Mouse (Mus musculus) thymus, adult 2 months (tissue): Measurements from ENCODE around the gene Nucks1. TPM values are rescaled to one million over a fixed set of nuclear protein-coding genes. Genes with fewer than 3 reads are reported as not detected.
"Not testable (repeated sequence)": the region's sequence is repeated elsewhere in the genome, so short reads cannot be mapped to it uniquely, and the experiment has no call there.

Experiments
- DNase-seq: peaks from one replicate; pipeline ENCODE4 v3.0.0; 2021
- H3K27ac ChIP-seq: fragments of 200-500 bp; 2 replicates; pipeline ENCODE4 v1.5.1; 2012; ENCODE audit warnings: low read length, control low read depth; ENCODE audit not compliant: control insufficient read depth, insufficient read depth
- H3K27me3 ChIP-seq: fragments of 200-500 bp; 2 replicates; pipeline ENCODE4 v1.6.1; 2012; ENCODE audit warnings: mild to moderate bottlenecking, low read length, moderate library complexity, mixed read lengths; ENCODE audit not compliant: control insufficient read depth, insufficient read depth
- H3K36me3 ChIP-seq: fragments of 200-500 bp; 2 replicates; pipeline ENCODE4 v1.6.1; 2012; ENCODE audit warnings: mild to moderate bottlenecking, low read length, moderate library complexity; ENCODE audit not compliant: control insufficient read depth, insufficient read depth
- H3K4me1 ChIP-seq: fragments of 200-500 bp; replicated peaks from 2 replicates; pipeline ENCODE4 v1.6.1; 2012; ENCODE audit warnings: low read length; ENCODE audit not compliant: control insufficient read depth, insufficient read depth
- H3K4me3 ChIP-seq: fragments of 200-500 bp; 2 replicates; pipeline ENCODE4 v1.5.1; 2012; ENCODE audit warnings: mild to moderate bottlenecking, low read length, control low read depth, moderate library complexity; ENCODE audit not compliant: control insufficient read depth, insufficient read depth
- CTCF ChIP-seq: fragments of 200-500 bp; IDR thresholded peaks from 2 replicates; pipeline ENCODE4 v1.5.1; 2012; ENCODE audit warnings: mild to moderate bottlenecking, control low read depth, low read length, moderate library complexity, borderline replicate concordance; ENCODE audit not compliant: control insufficient read depth, poor library complexity, insufficient read depth; ENCODE audit errors: extremely low read depth
- POLR2A ChIP-seq: fragments of 200-500 bp; IDR thresholded peaks from 2 replicates; pipeline ENCODE4 v1.6.1; 2012; ENCODE audit warnings: mild to moderate bottlenecking, low read length, control low read depth, moderate library complexity; ENCODE audit not compliant: control insufficient read depth, poor library complexity, insufficient read depth; ENCODE audit errors: extremely low read depth
- WGBS: fragments of 180-500 bp; shearing (Covaris S2); methylation state at CpG from one replicate; pipeline ENCODE4 v1.1.7; 2018; 5-methylcytosine and 5-hydroxymethylcytosine counted together
- polyA plus RNA-seq: library from polyadenylated mRNA; depleted of rRNA; stranded (reverse); fragments of >200 nt; gene quantifications from 2 replicates; pipeline ENCODE4 v1.2.3, GENCODE M21; 2012

Gene Nucks1
- polyA plus RNA-seq, 1 experiment: 16.6 TPM

GRCm38 (mm10) chr1:131891436-131891835, 18.9 kb upstream of the Nucks1 start:
- 91% methylated on average over 4 of the region's 4 CpGs for WGBS
- no peak for DNase-seq
- no peaks in the 10 kb centered on the region for H3K27me3 ChIP-seq
- H3K4me1 ChIP-seq: no peaks in the 10 kb centered on the region
- TF ChIP-seq CTCF (no peak), POLR2A (no peak)
- no peak overlapping the region for H3K27ac ChIP-seq
- H3K4me3 ChIP-seq: no peak overlapping the region
- no peaks in the 10 kb centered on the region for H3K36me3 ChIP-seq

GRCm38 (mm10) chr1:131902679-131903078, 7.7 kb upstream of the Nucks1 start:
- WGBS: 88% methylated on average over 4 of the region's 4 CpGs
- H3K27ac ChIP-seq: no peak overlapping the region
- no peaks in the 10 kb centered on the region for H3K36me3 ChIP-seq

GRCm38 (mm10) chr1:131903251-131903650, 7.1 kb upstream of the Nucks1 start:
- TF ChIP-seq POLR2A (no peak), CTCF (no peak)
- H3K4me3 ChIP-seq: no peak overlapping the region
- no peak overlapping the region for H3K27ac ChIP-seq
- 87% methylated on average over 7 of the region's 7 CpGs for WGBS
- H3K27me3 ChIP-seq: no peaks in the 10 kb centered on the region
- no peaks in the 10 kb centered on the region for H3K4me1 ChIP-seq
- no peaks in the 10 kb centered on the region for H3K36me3 ChIP-seq
- DNase-seq: no peak

More at GRCm38 (mm10) chr1:131902679-131903078, 7.7 kb upstream of the Nucks1 start:
- Histone ChIP-seq H3K27me3 (no peaks in the 10 kb centered on the region), H3K4me1 (no peaks in the 10 kb centered on the region), H3K4me3 (no peak overlapping the region)
- TF ChIP-seq CTCF: no peak
- TF ChIP-seq POLR2A: no peak
- no peak for DNase-seq

DNA sequence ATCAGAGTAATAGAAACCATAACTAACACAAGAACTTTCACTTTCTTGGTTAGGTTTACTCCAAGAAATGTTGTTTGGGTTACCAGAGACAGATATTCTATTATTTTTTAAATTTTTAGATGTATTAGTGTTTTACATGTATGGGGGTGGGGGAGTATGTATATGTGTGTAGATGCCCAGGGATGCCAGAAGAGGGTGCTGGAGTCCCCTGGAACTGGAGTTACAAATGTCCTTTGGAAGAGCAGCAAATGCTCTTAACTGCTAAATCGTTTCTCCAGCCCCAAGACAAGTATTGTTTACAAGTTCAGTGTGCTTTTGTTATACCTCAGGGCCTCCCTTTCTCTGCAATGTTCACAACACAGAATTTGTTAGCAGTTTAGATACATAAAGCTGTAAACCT, 4.8 kb upstream of the Nucks1 start:
- Histone ChIP-seq H3K27me3 (no peaks in the 10 kb centered on the region), H3K27ac (no peak overlapping the region), H3K4me3 (no peak overlapping the region), H3K36me3 (no peaks in the 10 kb centered on the region), H3K4me1 (no peaks in the 10 kb centered on the region)
- DNase-seq: peak; percentile 19
- WGBS: 9% methylated on average over 1 of the region's 1 CpGs
- TF ChIP-seq CTCF (no peak), POLR2A (no peak)

DNA sequence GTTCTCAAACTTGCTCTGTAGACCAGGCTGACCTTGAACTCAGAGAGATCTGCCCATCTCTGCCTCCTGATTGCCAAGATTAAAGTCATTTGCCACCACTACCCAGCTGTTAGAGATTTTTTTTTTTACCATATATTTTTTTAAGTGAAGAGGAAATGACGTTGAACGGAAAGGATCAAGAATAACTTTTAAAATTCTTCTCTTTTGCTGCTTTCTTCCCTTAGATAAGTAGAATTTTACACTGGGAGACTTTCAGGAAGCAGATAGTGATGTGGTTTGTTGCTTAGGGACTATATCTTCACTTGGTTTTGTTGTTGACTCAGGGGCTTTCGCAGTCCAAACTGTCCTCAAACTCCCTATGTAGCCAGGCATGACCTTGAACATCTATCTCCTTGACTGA, 1.9 kb upstream of the Nucks1 start:
- Histone ChIP-seq H3K27me3 (no peaks in the 10 kb centered on the region), H3K27ac (no peak overlapping the region), H3K36me3 (no peaks in the 10 kb centered on the region), H3K4me3 (no peak overlapping the region), H3K4me1 (peaks cover 2% of the 10 kb centered on the region; the same call in 1 of the 2 replicates)
- WGBS: 75% methylated on average over 3 of the region's 3 CpGs
- no peak for DNase-seq
- TF ChIP-seq POLR2A: no peak
- no peak for TF ChIP-seq CTCF

DNA sequence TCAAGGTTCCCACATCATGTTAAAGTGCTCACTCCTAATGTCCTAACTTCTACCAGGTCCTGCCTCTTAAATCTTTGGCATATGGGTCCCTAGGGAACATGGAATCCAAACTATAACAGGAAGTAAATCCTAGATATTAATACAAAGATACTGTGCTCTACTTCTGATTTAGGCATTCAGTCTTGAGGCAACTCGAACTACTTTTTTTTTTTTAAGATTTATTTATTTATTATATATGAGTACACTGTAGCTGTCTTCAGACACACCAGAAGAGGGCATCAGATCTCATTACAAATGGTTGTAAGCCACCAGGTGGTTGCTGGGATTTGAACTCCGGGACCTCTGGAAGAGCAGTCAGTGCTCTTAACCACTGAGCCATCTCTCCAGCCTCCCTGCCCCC, 1.1 kb upstream of the Nucks1 start:
- DNase-seq, H3K4me1 ChIP-seq, H3K27me3 ChIP-seq, H3K27ac ChIP-seq, H3K4me3 ChIP-seq, H3K36me3 ChIP-seq: not testable (repeated sequence)
- whole genome bisulfite sequencing: 91% methylated on average over 2 of the region's 2 CpGs
